Mouse (Mus musculus) neutrophil, adult 5-6 weeks (primary cell): ENCODE measurements around the gene Ascc2. TPM values are rescaled to one million over a fixed set of nuclear protein-coding genes. Genes with fewer than 3 reads are reported as not detected.
A peak's percentile ranks its signal among the peaks of the same experiment; 100 is the strongest.

ENCODE experiments used
- ATAC-seq: fragments of 151-379, 151-347 bp; 2 replicates; pipeline ENCODE4 v1.8.0; 2017; ENCODE audit warnings: mild to moderate bottlenecking, moderate TSS enrichment; ENCODE audit not compliant: insufficient number of reproducible peaks, poor library complexity, low FRiP score, severe bottlenecking; ENCODE audit errors: extremely low read depth
- total RNA-seq: library from RNA; stranded (forward); fragments of 200-1000 nt; gene quantifications from 2 replicates; pipeline ENCODE4 v1.2.3, GENCODE M21; 2017

The Ascc2 gene
- total RNA-seq, 1 experiment from 2014 or later: 13.4 TPM

GRCm38 (mm10) chr11:4677250-4677872 is 39.8 kb downstream of the Ascc2 start:
- no peak for ATAC-seq

- no peak for ATAC-seq
Observed at GRCm38 (mm10) chr11:4678700-4679440, 41.3 kb downstream of the Ascc2 start.

- no peak for ATAC-seq
Observed at GRCm38 (mm10) chr11:4679441-4679832, 41.9 kb downstream of the Ascc2 start.

GRCm38 (mm10) chr11:4680126-4680525 is 42.6 kb downstream of the Ascc2 start:
- no peak for ATAC-seq

GRCm38 (mm10) chr11:4683516-4683915 is 46.0 kb downstream of the Ascc2 start:
- ATAC-seq: no peak

GRCm38 (mm10) chr11:4684186-4684585 is 46.6 kb downstream of the Ascc2 start:
- no peak for ATAC-seq

- ATAC-seq: no peak
Observed at GRCm38 (mm10) chr11:4685071-4685470, 47.5 kb downstream of the Ascc2 start.

GRCm38 (mm10) chr11:4685510-4685909 is 48.0 kb downstream of the Ascc2 start:
- ATAC-seq: no peak

GRCm38 (mm10) chr11:4687027-4687426 is 49.5 kb downstream of the Ascc2 start:
- no peak for ATAC-seq

- ATAC-seq: no peak
Observed at GRCm38 (mm10) chr11:4687874-4688273, 50.3 kb downstream of the Ascc2 start.

- ATAC-seq: no peak
Observed at GRCm38 (mm10) chr11:4688632-4689380, 51.3 kb downstream of the Ascc2 start.

- ATAC-seq: no peak
Observed at GRCm38 (mm10) chr11:4690353-4690752, 52.8 kb downstream of the Ascc2 start.

- no peak for ATAC-seq
Observed at GRCm38 (mm10) chr11:4691213-4691612, 53.7 kb downstream of the Ascc2 start.

- no peak for ATAC-seq
Observed at GRCm38 (mm10) chr11:4692162-4692561, 54.6 kb downstream of the Ascc2 start.

GRCm38 (mm10) chr11:4697043-4697983 is 59.8 kb downstream of the Ascc2 start:
- ATAC-seq: no peak

GRCm38 (mm10) chr11:4700726-4701125 is 63.2 kb downstream of the Ascc2 start:
- ATAC-seq: no peak

GRCm38 (mm10) chr11:4703688-4704071 is 66.1 kb downstream of the Ascc2 start:
- no peak for ATAC-seq

GRCm38 (mm10) chr11:4704072-4704964 is 66.8 kb downstream of the Ascc2 start, which contains the start of the genes Uqcr10 and Zmat5:
Gene Uqcr10, minus strand, starts transcription at chr11:4704342.
Gene Zmat5, plus strand, starts transcription at chr11:4704678.
- peak; percentile 93 for ATAC-seq
